Mouse (Mus musculus) hindbrain, postnatal 0 days (tissue): ENCODE data around the gene Olfr411. TPM values are rescaled to one million over a fixed set of nuclear protein-coding genes. Genes with fewer than 3 reads are reported as not detected.

Experiments
- ATAC-seq: fragments of 200-750 bp; cut with Nextera tagmentation; 2 replicates; pipeline ENCODE4 v1.8.0; 2017; ENCODE audit warnings: mild to moderate bottlenecking, moderate TSS enrichment, moderate library complexity
- DNase-seq: peaks from one replicate; pipeline ENCODE4 v3.0.0-alpha.2; 2015; ENCODE audit warnings: low spot score
- H3K27ac ChIP-seq: fragments of 300-500 bp; sonication (generic); 2 replicates; pipeline ENCODE4 v1.5.1; 2014; ENCODE audit warnings: mild to moderate bottlenecking
- H3K27me3 ChIP-seq: fragments of 300-500 bp; sonication (generic); 2 replicates; pipeline ENCODE4 v1.6.1; 2014; ENCODE audit warnings: low read length, mixed read lengths; ENCODE audit not compliant: insufficient read depth
- H3K36me3 ChIP-seq: fragments of 300-500 bp; sonication (generic); 2 replicates; pipeline ENCODE4 v1.6.1; 2014; ENCODE audit warnings: low read length, mixed read lengths; ENCODE audit not compliant: insufficient read depth
- H3K4me1 ChIP-seq: fragments of 300-500 bp; sonication (generic); 2 replicates; pipeline ENCODE4 v1.6.1; 2014; ENCODE audit warnings: antibody characterized with exemption, low read length, mixed read lengths; ENCODE audit not compliant: insufficient read depth
- H3K4me2 ChIP-seq: fragments of 300-500 bp; sonication (generic); 2 replicates; pipeline ENCODE4 v1.6.1; 2014; ENCODE audit warnings: low read depth, mild to moderate bottlenecking, low read length, moderate library complexity, mixed read lengths
- H3K4me3 ChIP-seq: fragments of 300-500 bp; sonication (generic); 2 replicates; pipeline ENCODE4 v1.5.1; 2014; ENCODE audit warnings: low read length
- H3K9ac ChIP-seq: fragments of 300-500 bp; sonication (generic); replicated peaks from 2 replicates; pipeline ENCODE4 v1.6.1; 2014; ENCODE audit warnings: mild to moderate bottlenecking, low read length, moderate library complexity, mixed read lengths
- H3K9me3 ChIP-seq: fragments of 300-500 bp; sonication (generic); 2 replicates; pipeline ENCODE4 v1.6.1; 2016; ENCODE audit warnings: low read length, mixed read lengths
- CTCF ChIP-seq: IDR thresholded peaks from 2 replicates; pipeline ENCODE4 v1.5.1; 2016; ENCODE audit warnings: antibody characterized with exemption, control low read depth, low read depth
- WGBS: fragments of 180-500 bp; shearing (Covaris S2); extraction: QIAGEN DNeasy Blood & Tissue Kit; methylation state at CpG from one replicate; pipeline ENCODE4 v1.1.7; 2014; 5-methylcytosine and 5-hydroxymethylcytosine counted together
- polyA plus RNA-seq: library from polyadenylated mRNA; unstranded; fragments of >200 nt; fragmentation: Nextera tagmentation; extraction: Ambion mirVana; gene quantifications from 2 replicates; pipeline ENCODE4 v1.2.1, GENCODE M21; 2015
- total RNA-seq: library from RNA; depleted of rRNA; stranded (reverse); fragments of >200 nt; gene quantifications from 2 replicates; pipeline ENCODE4 v1.2.3, GENCODE M21; 2014; rRNA removed

Olfr411 gene
- total and polyA plus RNA-seq, 2 experiments from 2014 or later = not detected

DNA sequence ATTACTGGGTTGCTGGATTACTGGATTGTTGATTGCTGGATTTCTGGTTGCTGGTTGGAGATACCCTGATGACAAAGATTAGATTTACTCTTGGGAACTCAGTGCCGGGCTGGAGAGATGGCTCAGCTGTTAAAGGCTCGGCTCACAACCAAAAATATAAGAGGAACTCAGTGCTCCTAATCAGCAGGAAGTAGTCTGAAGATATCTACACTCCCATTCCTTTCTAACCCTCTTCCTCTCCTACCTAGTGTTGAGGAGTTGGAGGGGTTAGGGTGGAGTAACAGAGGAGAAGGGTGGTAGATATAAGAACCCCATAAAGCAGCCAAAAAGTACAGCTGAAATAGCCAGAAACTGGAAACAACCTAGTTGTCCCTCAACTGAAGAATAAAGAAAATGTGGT is 26.4 kb downstream of the Olfr411 start:
- 74% methylated on average over 2 of the region's 2 CpGs for WGBS
- Histone ChIP-seq H3K4me3 (no peak overlapping the region), H3K9me3 (no peaks in the 10 kb centered on the region), H3K27me3 (no peaks in the 10 kb centered on the region), H3K27ac (no peak overlapping the region), H3K36me3 (no peaks in the 10 kb centered on the region), H3K4me1 (no peaks in the 10 kb centered on the region), H3K9ac (no peak overlapping the region), H3K4me2 (no peak overlapping the region)
- no peak for DNase-seq
- no peak for ATAC-seq
- TF ChIP-seq CTCF = no peak

Other genes with a start within 250 kb of the Olfr411 start
- not detected in 2 replicates for gene Olfr401, start 238.9 kb downstream of the Olfr411 start, total RNA-seq
- gene Olfr401, start 238.9 kb downstream of the Olfr411 start, polyA plus RNA-seq = not detected in 2 replicates
- gene Olfr402, start 199.1 kb downstream of the Olfr411 start, total RNA-seq = not detected in 2 replicates
- gene Olfr402, start 199.1 kb downstream of the Olfr411 start, polyA plus RNA-seq = not detected in 2 replicates
- not detected in 2 replicates for gene Olfr403, start 166.4 kb downstream of the Olfr411 start, total RNA-seq
- not detected in 2 replicates for gene Olfr403, start 166.4 kb downstream of the Olfr411 start, polyA plus RNA-seq
- not detected in 2 replicates for gene Olfr43, start 141.3 kb downstream of the Olfr411 start, total RNA-seq
- gene Olfr43, start 141.3 kb downstream of the Olfr411 start, polyA plus RNA-seq = not detected in 2 replicates
- not detected in 2 replicates for gene Olfr406, start 92.8 kb downstream of the Olfr411 start, total RNA-seq
- not detected in 2 replicates for gene Olfr406, start 92.8 kb downstream of the Olfr411 start, polyA plus RNA-seq
- gene Olfr59, start 68.9 kb downstream of the Olfr411 start, total RNA-seq = not detected in 2 replicates
- gene Olfr59, start 68.9 kb downstream of the Olfr411 start, polyA plus RNA-seq = not detected in 2 replicates
- not detected in 2 replicates for gene Olfr410, start 14.6 kb downstream of the Olfr411 start, total RNA-seq
- not detected in 2 replicates for gene Olfr410, start 14.6 kb downstream of the Olfr411 start, polyA plus RNA-seq
- not detected in 2 replicates for gene Olfr412, start 9.4 kb upstream of the Olfr411 start, total RNA-seq
- not detected in 2 replicates for gene Olfr412, start 9.4 kb upstream of the Olfr411 start, polyA plus RNA-seq